Comparison of ENCODE assay signal across 9 mouse cellular contexts in the genomic region with DNA sequence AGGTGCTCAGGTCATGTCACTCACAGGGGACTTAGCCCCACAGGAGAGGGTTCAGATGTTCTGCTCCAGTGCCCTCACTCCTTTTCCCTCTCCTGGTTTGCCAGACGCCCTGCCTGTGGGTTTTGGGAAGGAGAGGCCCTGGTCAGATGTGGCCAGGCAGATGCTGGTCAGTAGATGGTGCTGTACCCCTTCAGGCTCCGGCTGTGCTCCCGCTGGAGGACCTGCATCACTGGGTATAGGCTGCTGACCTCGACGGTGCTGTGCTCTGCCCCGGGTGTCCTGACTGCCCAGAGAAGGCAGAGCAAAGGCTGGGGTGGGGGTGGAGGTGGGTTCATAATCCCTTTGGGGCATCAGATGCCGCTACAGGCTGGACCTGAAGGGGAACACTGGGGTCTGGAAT. TPM values are rescaled to one million over a fixed set of nuclear protein-coding genes. Genes with fewer than 3 reads are reported as not detected.
DNase-seq lines count a peak whose midpoint lies in the region; ATAC-seq lines count a peak whose summit lies in the region.
"Had no signal": no experiment of that assay in that cellular context is flagged by ENCODE, and none has a peak within 500 bp of the region (broad histone marks: within the 10 kb centered on the region; RNA-seq: fewer than 3 reads in every experiment).

No protein-coding gene starts in this region.

- WGBS in hindbrain, embryonic 14.5 days: 21% methylated on average over 7 of the region's 7 CpGs

- peak; percentile 29 for DNase-seq in heart, adult 8-10 months (ENCODE audit: low spot score)
- no peak for DNase-seq in heart, postnatal 25 days (ENCODE audit: low spot score)
- DNase-seq in adrenal gland, postnatal 36 days: peak; percentile 51 to 55
- no peak for DNase-seq in hindbrain, embryonic 14.5 days (ENCODE audit: low spot score)
- peak; percentile 11 for DNase-seq in lung, postnatal 14 days
- DNase-seq in thymus, postnatal 14 days: no peak
- DNase-seq in urinary bladder, postnatal 14 days (ENCODE audit: low spot score): no peak
- no peak for DNase-seq in B cell, adult 2 months

- H3K9me3 ChIP-seq in hindbrain, embryonic 14.5 days (ENCODE audit: control insufficient read depth, low read length): no peaks in the 10 kb centered on the region

- H3K4me1 ChIP-seq in hindbrain, embryonic 14.5 days (replicated peaks; ENCODE audit: control insufficient read depth, insufficient read depth, low read length): peaks cover 4% of the 10 kb centered on the region; the same call in 1 of the 2 replicates

- no peak overlapping the region for H3K4me3 ChIP-seq in hindbrain, embryonic 14.5 days (replicated peaks; ENCODE audit: low read length)

- no peaks in the 10 kb centered on the region for H3K27me3 ChIP-seq in hindbrain, embryonic 14.5 days (ENCODE audit: control insufficient read depth, insufficient read depth, low read length)

- H3K9ac ChIP-seq in hindbrain, embryonic 14.5 days: no peak overlapping the region

- intact Hi-C loops in heart, postnatal 25 days (cut with DNase I): loop anchor here (5.0 kb wide), 1 partner anchor 90 kb away; no protein-coding TSS in a partner anchor

- H3K27ac ChIP-seq in hindbrain, embryonic 14.5 days: no peak overlapping the region

- H3K4me2 ChIP-seq in hindbrain, embryonic 14.5 days (replicated peaks): no peak overlapping the region

- H3K36me3 ChIP-seq in hindbrain, embryonic 14.5 days (replicated peaks; ENCODE audit: control insufficient read depth, insufficient read depth): no peaks in the 10 kb centered on the region

- ATAC-seq in hindbrain, embryonic 14.5 days (ENCODE audit: low FRiP score): peak; percentile 70

RNA-seq across cellular contexts. Expression of gene Ramp3, which starts 19.2 kb away (rescaled TPM):
- 1 to 10 TPM; 4.0 to 5.6 (median 5.5) TPM for total RNA-seq in heart, adult 8-10 months (2022)
- 1 to 10 TPM; 5.8 to 7.0 TPM for total RNA-seq in heart, postnatal 25 days (2021)
- 10 to 100 TPM; 14.6 to 20.1 TPM for total RNA-seq in adrenal gland, postnatal 36 days (2021)
- 22.1 and 26.7 TPM in 2 replicates for polyA plus RNA-seq in hindbrain, embryonic 14.5 days (2014; fragmentation: Nextera tagmentation; extraction: Ambion mirVana)

RNA-seq across cellular contexts. Expression of gene Wap, which starts 39.1 kb away (rescaled TPM):
- total RNA-seq in heart, adult 8-10 months (2022): not detected
- not detected for total RNA-seq in heart, postnatal 25 days (2021)
- total RNA-seq in adrenal gland, postnatal 36 days (2021): not detected
- polyA plus RNA-seq in hindbrain, embryonic 14.5 days (2014; fragmentation: Nextera tagmentation; extraction: Ambion mirVana): not detected in 2 replicates
- polyA plus RNA-seq: heart, embryonic 14.5 days had no signal

RNA-seq across cellular contexts. Expression of gene Tbrg4, which starts 51.7 kb away (rescaled TPM):
- 100 to 1,000 TPM in 3 of 4 experiments, 10 to 100 TPM in 1; 96.9 to 117 (median 106) TPM for total RNA-seq in heart, adult 8-10 months (2022)
- 100 to 1,000 TPM in 1 of 2 experiments, 10 to 100 TPM in 1; 98.2 to 109 TPM for total RNA-seq in heart, postnatal 25 days (2021)
- total RNA-seq in adrenal gland, postnatal 36 days (2021): 10 to 100 TPM; 61.7 to 64.5 TPM
- polyA plus RNA-seq in hindbrain, embryonic 14.5 days (2014; fragmentation: Nextera tagmentation; extraction: Ambion mirVana): 25.7 and 26.5 TPM in 2 replicates

Comparison
In these comparisons a context has a peak if more than half of its experiments do, and no peak if none do; other contexts are left out.
1. DNase-seq: peak in heart, adult 8-10 months (single experiment), adrenal gland, postnatal 36 days (2 of 2) and lung, postnatal 14 days (single experiment); none in heart, postnatal 25 days (single experiment), hindbrain, embryonic 14.5 days (single experiment), thymus, postnatal 14 days (single experiment), urinary bladder, postnatal 14 days (single experiment) and B cell, adult 2 months (0 of 2).